Mouse (Mus musculus): ENCODE results near the gene Adamtsl1. TPM values are rescaled to one million over a fixed set of nuclear protein-coding genes. Genes with fewer than 3 reads are reported as not detected.

The Adamtsl1 gene
- polyA plus RNA-seq, 1 experiment from 2014 or later = 13.2 TPM

- Histone ChIP-seq H3K4me1 (ENCODE audit: control insufficient read depth, insufficient read depth, low read length) (no peaks in the 10 kb centered on the region), H3K27ac (ENCODE audit: low read depth, low read length) (no peak overlapping the region), H3K4me3 (ENCODE audit: low read depth, low read length) (no peak overlapping the region), H3K9ac (ENCODE audit: low read depth, low read length) (no peak overlapping the region), H3K36me3 (ENCODE audit: control insufficient read depth, insufficient read depth, low read length) (no peaks in the 10 kb centered on the region), H3K27me3 (ENCODE audit: control insufficient read depth, insufficient read depth, low read length) (no peaks in the 10 kb centered on the region), H3K9me3 (replicated peaks; ENCODE audit: control insufficient read depth, low read length) (no peaks in the 10 kb centered on the region), H3K4me2 (no peak overlapping the region)
- no peak for ATAC-seq (replicated peaks; ENCODE audit: insufficient number of reproducible peaks, low FRiP score, low TSS enrichment)
- 42% methylated on average over 3 of the region's 3 CpGs for WGBS (ENCODE audit: insufficient replicate concordance)
Observed at GRCm38 (mm10) chr4:86124374-86124773, 610.4 kb downstream of the Adamtsl1 start.

- no peaks in the 10 kb centered on the region for H3K9me3 ChIP-seq (replicated peaks; ENCODE audit: control insufficient read depth, low read length)
- H3K4me1 ChIP-seq (ENCODE audit: control insufficient read depth, insufficient read depth, low read length) = no peaks in the 10 kb centered on the region
- no peak overlapping the region for H3K4me3 ChIP-seq (ENCODE audit: low read depth, low read length)
- no peak overlapping the region for H3K9ac ChIP-seq (ENCODE audit: low read depth, low read length)
- H3K36me3 ChIP-seq (ENCODE audit: control insufficient read depth, insufficient read depth, low read length) = no peaks in the 10 kb centered on the region
- H3K27ac ChIP-seq (ENCODE audit: low read depth, low read length) = no peak overlapping the region
- 62% methylated on average over 2 of the region's 2 CpGs for WGBS (ENCODE audit: insufficient replicate concordance)
- no peaks in the 10 kb centered on the region for H3K27me3 ChIP-seq (ENCODE audit: control insufficient read depth, insufficient read depth, low read length)
- ATAC-seq (replicated peaks; ENCODE audit: insufficient number of reproducible peaks, low FRiP score, low TSS enrichment) = no peak
- no peak overlapping the region for H3K4me2 ChIP-seq
Observed at GRCm38 (mm10) chr4:86126636-86127035, 612.7 kb downstream of the Adamtsl1 start.

- H3K4me3 ChIP-seq (ENCODE audit: low read depth, low read length) = no peak overlapping the region
- no peak for ATAC-seq (replicated peaks; ENCODE audit: insufficient number of reproducible peaks, low FRiP score, low TSS enrichment)
- H3K9me3 ChIP-seq (replicated peaks; ENCODE audit: control insufficient read depth, low read length) = no peaks in the 10 kb centered on the region
- no peaks in the 10 kb centered on the region for H3K27me3 ChIP-seq (ENCODE audit: control insufficient read depth, insufficient read depth, low read length)
- H3K36me3 ChIP-seq (ENCODE audit: control insufficient read depth, insufficient read depth, low read length) = no peaks in the 10 kb centered on the region
- no peak overlapping the region for H3K4me2 ChIP-seq
- no peak overlapping the region for H3K27ac ChIP-seq (ENCODE audit: low read depth, low read length)
- H3K9ac ChIP-seq (ENCODE audit: low read depth, low read length) = no peak overlapping the region
- H3K4me1 ChIP-seq (ENCODE audit: control insufficient read depth, insufficient read depth, low read length) = no peaks in the 10 kb centered on the region
- 76% methylated on average over 4 of the region's 4 CpGs for WGBS (ENCODE audit: insufficient replicate concordance)
Observed at GRCm38 (mm10) chr4:86158551-86158950, 644.6 kb downstream of the Adamtsl1 start.

GRCm38 (mm10) chr4:86159362-86159761 is 645.4 kb downstream of the Adamtsl1 start:
- Histone ChIP-seq H3K27ac (ENCODE audit: low read depth, low read length) (no peak overlapping the region), H3K27me3 (ENCODE audit: control insufficient read depth, insufficient read depth, low read length) (no peaks in the 10 kb centered on the region), H3K4me1 (ENCODE audit: control insufficient read depth, insufficient read depth, low read length) (no peaks in the 10 kb centered on the region), H3K9ac (ENCODE audit: low read depth, low read length) (no peak overlapping the region), H3K4me2 (no peak overlapping the region), H3K4me3 (ENCODE audit: low read depth, low read length) (no peak overlapping the region), H3K36me3 (ENCODE audit: control insufficient read depth, insufficient read depth, low read length) (no peaks in the 10 kb centered on the region), H3K9me3 (replicated peaks; ENCODE audit: control insufficient read depth, low read length) (no peaks in the 10 kb centered on the region)
- ATAC-seq (replicated peaks; ENCODE audit: insufficient number of reproducible peaks, low FRiP score, low TSS enrichment) = no peak
- whole genome bisulfite sequencing (ENCODE audit: insufficient replicate concordance) = 60% methylated on average over 1 of the region's 1 CpGs

- Histone ChIP-seq H3K4me2 (no peak overlapping the region), H3K27me3 (ENCODE audit: control insufficient read depth, insufficient read depth, low read length) (no peaks in the 10 kb centered on the region), H3K36me3 (ENCODE audit: control insufficient read depth, insufficient read depth, low read length) (no peaks in the 10 kb centered on the region), H3K27ac (ENCODE audit: low read depth, low read length) (no peak overlapping the region), H3K4me1 (ENCODE audit: control insufficient read depth, insufficient read depth, low read length) (peaks cover 3% of the 10 kb centered on the region; the same call in 1 of the 2 replicates), H3K9me3 (replicated peaks; ENCODE audit: control insufficient read depth, low read length) (no peaks in the 10 kb centered on the region), H3K9ac (ENCODE audit: low read depth, low read length) (no peak overlapping the region), H3K4me3 (ENCODE audit: low read depth, low read length) (no peak overlapping the region)
- WGBS (ENCODE audit: insufficient replicate concordance) = 84% methylated on average over 10 of the region's 10 CpGs
- no peak for ATAC-seq (replicated peaks; ENCODE audit: insufficient number of reproducible peaks, low FRiP score, low TSS enrichment)
Observed at GRCm38 (mm10) chr4:86170763-86171162, 656.8 kb downstream of the Adamtsl1 start.

GRCm38 (mm10) chr4:86171461-86171860 is 657.5 kb downstream of the Adamtsl1 start:
- Histone ChIP-seq H3K4me1 (ENCODE audit: control insufficient read depth, insufficient read depth, low read length) (peaks cover 3% of the 10 kb centered on the region; the same call in 1 of the 2 replicates), H3K27me3 (ENCODE audit: control insufficient read depth, insufficient read depth, low read length) (no peaks in the 10 kb centered on the region), H3K4me3 (ENCODE audit: low read depth, low read length) (no peak overlapping the region), H3K9ac (ENCODE audit: low read depth, low read length) (no peak overlapping the region), H3K36me3 (ENCODE audit: control insufficient read depth, insufficient read depth, low read length) (no peaks in the 10 kb centered on the region), H3K9me3 (replicated peaks; ENCODE audit: control insufficient read depth, low read length) (no peaks in the 10 kb centered on the region), H3K4me2 (no peak overlapping the region), H3K27ac (ENCODE audit: low read depth, low read length) (no peak overlapping the region)
- no peak for ATAC-seq (replicated peaks; ENCODE audit: insufficient number of reproducible peaks, low FRiP score, low TSS enrichment)
- WGBS (ENCODE audit: insufficient replicate concordance) = 65% methylated on average over 5 of the region's 5 CpGs

- Histone ChIP-seq H3K4me2 (no peak overlapping the region), H3K4me3 (ENCODE audit: low read depth, low read length) (no peak overlapping the region), H3K36me3 (ENCODE audit: control insufficient read depth, insufficient read depth, low read length) (no peaks in the 10 kb centered on the region), H3K9me3 (replicated peaks; ENCODE audit: control insufficient read depth, low read length) (no peaks in the 10 kb centered on the region), H3K9ac (ENCODE audit: low read depth, low read length) (no peak overlapping the region), H3K4me1 (ENCODE audit: control insufficient read depth, insufficient read depth, low read length) (peaks cover 3% of the 10 kb centered on the region; the same call in 1 of the 2 replicates), H3K27me3 (ENCODE audit: control insufficient read depth, insufficient read depth, low read length) (no peaks in the 10 kb centered on the region), H3K27ac (ENCODE audit: low read depth, low read length) (no peak overlapping the region)
- ATAC-seq (replicated peaks; ENCODE audit: insufficient number of reproducible peaks, low FRiP score, low TSS enrichment) = no peak
- WGBS (ENCODE audit: insufficient replicate concordance) = 78% methylated on average over 6 of the region's 6 CpGs
Observed at GRCm38 (mm10) chr4:86177471-86177870, 663.5 kb downstream of the Adamtsl1 start.

GRCm38 (mm10) chr4:86178116-86178515 is 664.1 kb downstream of the Adamtsl1 start:
- Histone ChIP-seq H3K9ac (ENCODE audit: low read depth, low read length) (no peak overlapping the region), H3K27ac (ENCODE audit: low read depth, low read length) (no peak overlapping the region), H3K4me2 (no peak overlapping the region), H3K9me3 (replicated peaks; ENCODE audit: control insufficient read depth, low read length) (no peaks in the 10 kb centered on the region), H3K4me1 (ENCODE audit: control insufficient read depth, insufficient read depth, low read length) (peaks cover 3% of the 10 kb centered on the region; the same call in 1 of the 2 replicates), H3K36me3 (ENCODE audit: control insufficient read depth, insufficient read depth, low read length) (no peaks in the 10 kb centered on the region), H3K27me3 (ENCODE audit: control insufficient read depth, insufficient read depth, low read length) (no peaks in the 10 kb centered on the region), H3K4me3 (ENCODE audit: low read depth, low read length) (no peak overlapping the region)
- 78% methylated on average over 14 of the region's 14 CpGs for WGBS (ENCODE audit: insufficient replicate concordance)
- no peak for ATAC-seq (replicated peaks; ENCODE audit: insufficient number of reproducible peaks, low FRiP score, low TSS enrichment)

GRCm38 (mm10) chr4:86183701-86184173 is 669.8 kb downstream of the Adamtsl1 start:
- Histone ChIP-seq H3K4me3 (ENCODE audit: low read depth, low read length) (no peak overlapping the region), H3K9ac (ENCODE audit: low read depth, low read length) (no peak overlapping the region), H3K27me3 (ENCODE audit: control insufficient read depth, insufficient read depth, low read length) (no peaks in the 10 kb centered on the region), H3K4me2 (no peak overlapping the region), H3K4me1 (ENCODE audit: control insufficient read depth, insufficient read depth, low read length) (0 out of 2 replicates have a peak, but pooled peaks cover 4% of the 10 kb centered on the region), H3K27ac (ENCODE audit: low read depth, low read length) (no peak overlapping the region), H3K36me3 (ENCODE audit: control insufficient read depth, insufficient read depth, low read length) (no peaks in the 10 kb centered on the region), H3K9me3 (replicated peaks; ENCODE audit: control insufficient read depth, low read length) (no peaks in the 10 kb centered on the region)
- no peak for ATAC-seq (replicated peaks; ENCODE audit: insufficient number of reproducible peaks, low FRiP score, low TSS enrichment)
- WGBS (ENCODE audit: insufficient replicate concordance) = 52% methylated on average over 1 of the region's 1 CpGs

All from heart, embryonic 11.5 days (tissue).